Mouse (Mus musculus) embryonic facial prominence, embryonic 13.5 days (tissue): ENCODE results near the gene Gm21973. TPM values are rescaled to one million over a fixed set of nuclear protein-coding genes. Genes with fewer than 3 reads are reported as not detected.

Experiments used
- ATAC-seq: fragments of 200-750 bp; cut with Nextera tagmentation; 2 replicates; pipeline ENCODE4 v1.8.0; 2017; ENCODE audit warnings: low read depth; ENCODE audit not compliant: insufficient number of reproducible peaks, insufficient read depth, low FRiP score, low TSS enrichment
- H3K27ac ChIP-seq: fragments of 300-500 bp; sonication (generic); 2 replicates; pipeline ENCODE4 v1.5.1; 2015; ENCODE audit warnings: moderate library complexity, mild to moderate bottlenecking, inconsistent platforms
- H3K27me3 ChIP-seq: fragments of 300-500 bp; sonication (generic); 2 replicates; pipeline ENCODE4 v1.6.1; 2015; ENCODE audit warnings: mild to moderate bottlenecking, inconsistent platforms
- H3K36me3 ChIP-seq: fragments of 300-500 bp; sonication (generic); 2 replicates; pipeline ENCODE4 v1.6.1; 2015; ENCODE audit warnings: mild to moderate bottlenecking, inconsistent platforms
- H3K4me1 ChIP-seq: fragments of 300-500 bp; sonication (generic); 2 replicates; pipeline ENCODE4 v1.6.1; 2015; ENCODE audit warnings: inconsistent platforms
- H3K4me2 ChIP-seq: fragments of 300-500 bp; sonication (generic); 2 replicates; pipeline ENCODE4 v1.6.1; 2015; ENCODE audit warnings: moderate library complexity, mild to moderate bottlenecking, inconsistent platforms
- H3K4me3 ChIP-seq: fragments of 300-500 bp; sonication (generic); 2 replicates; pipeline ENCODE4 v1.5.1; 2015; ENCODE audit warnings: mild to moderate bottlenecking, inconsistent platforms
- H3K9ac ChIP-seq: fragments of 300-500 bp; sonication (generic); 2 replicates; pipeline ENCODE4 v1.6.1; 2015; ENCODE audit warnings: mild to moderate bottlenecking, inconsistent platforms
- H3K9me3 ChIP-seq: fragments of 300-500 bp; sonication (generic); 2 replicates; pipeline ENCODE4 v1.6.1; 2016; ENCODE audit warnings: inconsistent platforms
- WGBS: fragments of 180-500 bp; shearing (Covaris S2); methylation state at CpG from one replicate; pipeline ENCODE4 v1.1.7; 2015; ENCODE audit warnings: mixed read lengths; 5-methylcytosine and 5-hydroxymethylcytosine counted together
- polyA plus RNA-seq: library from polyadenylated mRNA; unstranded; fragments of >200 nt; fragmentation: Nextera tagmentation; extraction: Ambion mirVana; gene quantifications from 2 replicates; pipeline ENCODE4 v1.2.1, GENCODE M21; 2015

Gene Gm21973
- not detected in 2 replicates for polyA plus RNA-seq

GRCm38 (mm10) chr15:10325080-10325479 lies at the start of gene Gm21973:
TSS of gene Gm21973 (plus strand) at chr15:10325380.
- H3K27me3 ChIP-seq = no peaks in the 10 kb centered on the region
- no peaks in the 10 kb centered on the region for H3K4me1 ChIP-seq
- no peaks in the 10 kb centered on the region for H3K9me3 ChIP-seq
- WGBS = 84% methylated on average over 2 of the region's 2 CpGs
- H3K4me3 ChIP-seq = no peak within 1 kb of the TSS
- H3K9ac ChIP-seq = no peak within 1 kb of the TSS
- no peaks in the 10 kb centered on the region for H3K36me3 ChIP-seq
- ATAC-seq = no peak
- no peak within 1 kb of the TSS for H3K27ac ChIP-seq
- H3K4me2 ChIP-seq = no peak within 1 kb of the TSS

GRCm38 (mm10) chr15:10276386-10276785 lies 48.8 kb upstream of the Gm21973 start:
- no peak overlapping the region for H3K27ac ChIP-seq
- no peak overlapping the region for H3K4me2 ChIP-seq
- no peak overlapping the region for H3K9ac ChIP-seq
- H3K36me3 ChIP-seq = no peaks in the 10 kb centered on the region
- ATAC-seq = no peak
- H3K9me3 ChIP-seq = no peaks in the 10 kb centered on the region
- no peaks in the 10 kb centered on the region for H3K4me1 ChIP-seq
- no peaks in the 10 kb centered on the region for H3K27me3 ChIP-seq
- H3K4me3 ChIP-seq = no peak overlapping the region

- ATAC-seq = no peak
- Histone ChIP-seq H3K9ac (no peak overlapping the region), H3K4me2 (no peak overlapping the region), H3K27me3 (no peaks in the 10 kb centered on the region), H3K27ac (no peak overlapping the region), H3K4me1 (no peaks in the 10 kb centered on the region), H3K9me3 (no peaks in the 10 kb centered on the region), H3K4me3 (no peak overlapping the region), H3K36me3 (no peaks in the 10 kb centered on the region)
- 76% methylated on average over 4 of the region's 4 CpGs for WGBS
Measured at GRCm38 (mm10) chr15:10277461-10277860, 47.7 kb upstream of the Gm21973 start.

GRCm38 (mm10) chr15:10281546-10281945 lies 43.6 kb upstream of the Gm21973 start:
- no peak for ATAC-seq
- H3K4me3 ChIP-seq = no peak overlapping the region
- H3K9ac ChIP-seq = no peak overlapping the region
- H3K4me2 ChIP-seq = no peak overlapping the region
- no peaks in the 10 kb centered on the region for H3K4me1 ChIP-seq
- H3K27ac ChIP-seq = no peak overlapping the region
- 81% methylated on average over 5 of the region's 5 CpGs for WGBS
- no peaks in the 10 kb centered on the region for H3K9me3 ChIP-seq
- no peaks in the 10 kb centered on the region for H3K36me3 ChIP-seq
- H3K27me3 ChIP-seq = no peaks in the 10 kb centered on the region

GRCm38 (mm10) chr15:10283661-10284060 lies 41.5 kb upstream of the Gm21973 start:
- Histone ChIP-seq H3K4me3 (no peak overlapping the region), H3K27me3 (no peaks in the 10 kb centered on the region), H3K9me3 (no peaks in the 10 kb centered on the region), H3K27ac (no peak overlapping the region), H3K9ac (no peak overlapping the region), H3K4me2 (no peak overlapping the region), H3K4me1 (no peaks in the 10 kb centered on the region), H3K36me3 (no peaks in the 10 kb centered on the region)
- ATAC-seq = no peak

GRCm38 (mm10) chr15:10296570-10296969 lies 28.6 kb upstream of the Gm21973 start:
- Histone ChIP-seq H3K36me3 (no peaks in the 10 kb centered on the region), H3K27me3 (no peaks in the 10 kb centered on the region), H3K4me1 (no peaks in the 10 kb centered on the region), H3K9ac (no peak overlapping the region), H3K27ac (no peak overlapping the region), H3K9me3 (no peaks in the 10 kb centered on the region), H3K4me3 (no peak overlapping the region), H3K4me2 (no peak overlapping the region)
- 93% methylated on average over 1 of the region's 1 CpGs for WGBS
- no peak for ATAC-seq

GRCm38 (mm10) chr15:10298058-10298457 lies 27.1 kb upstream of the Gm21973 start:
- WGBS = 83% methylated on average over 1 of the region's 1 CpGs
- no peak overlapping the region for H3K27ac ChIP-seq
- H3K4me3 ChIP-seq = no peak overlapping the region
- no peak overlapping the region for H3K4me2 ChIP-seq
- H3K9ac ChIP-seq = no peak overlapping the region
- H3K4me1 ChIP-seq = no peaks in the 10 kb centered on the region
- no peaks in the 10 kb centered on the region for H3K36me3 ChIP-seq
- H3K9me3 ChIP-seq = no peaks in the 10 kb centered on the region
- no peak for ATAC-seq
- no peaks in the 10 kb centered on the region for H3K27me3 ChIP-seq

GRCm38 (mm10) chr15:10299467-10299866 lies 25.7 kb upstream of the Gm21973 start:
- H3K9ac ChIP-seq = no peak overlapping the region
- H3K27me3 ChIP-seq = no peaks in the 10 kb centered on the region
- no peak overlapping the region for H3K4me3 ChIP-seq
- H3K27ac ChIP-seq = no peak overlapping the region
- H3K4me2 ChIP-seq = no peak overlapping the region
- 77% methylated on average over 3 of the region's 3 CpGs for WGBS
- no peak for ATAC-seq
- H3K36me3 ChIP-seq = no peaks in the 10 kb centered on the region
- H3K4me1 ChIP-seq = no peaks in the 10 kb centered on the region
- H3K9me3 ChIP-seq = no peaks in the 10 kb centered on the region

GRCm38 (mm10) chr15:10306461-10306860 lies 18.7 kb upstream of the Gm21973 start:
- Histone ChIP-seq H3K4me2 (no peak overlapping the region), H3K9me3 (no peaks in the 10 kb centered on the region), H3K4me3 (no peak overlapping the region), H3K4me1 (no peaks in the 10 kb centered on the region), H3K27me3 (no peaks in the 10 kb centered on the region), H3K36me3 (no peaks in the 10 kb centered on the region), H3K27ac (no peak overlapping the region), H3K9ac (no peak overlapping the region)
- WGBS = 92% methylated on average over 1 of the region's 1 CpGs
- ATAC-seq = no peak

- 82% methylated on average over 5 of the region's 5 CpGs for WGBS
- Histone ChIP-seq H3K4me1 (no peaks in the 10 kb centered on the region), H3K36me3 (no peaks in the 10 kb centered on the region), H3K27me3 (no peaks in the 10 kb centered on the region), H3K27ac (no peak overlapping the region), H3K9me3 (no peaks in the 10 kb centered on the region), H3K9ac (no peak overlapping the region), H3K4me2 (no peak overlapping the region), H3K4me3 (no peak overlapping the region)
- ATAC-seq = no peak
Measured at GRCm38 (mm10) chr15:10311826-10312225, 13.4 kb upstream of the Gm21973 start.

- H3K4me3 ChIP-seq = no peak overlapping the region
- H3K4me2 ChIP-seq = no peak overlapping the region
- ATAC-seq = no peak
- H3K9me3 ChIP-seq = no peaks in the 10 kb centered on the region
- H3K27me3 ChIP-seq = no peaks in the 10 kb centered on the region
- no peak overlapping the region for H3K9ac ChIP-seq
- H3K4me1 ChIP-seq = no peaks in the 10 kb centered on the region
- WGBS = 51% methylated on average over 7 of the region's 7 CpGs
- H3K27ac ChIP-seq = no peak overlapping the region
- H3K36me3 ChIP-seq = no peaks in the 10 kb centered on the region
Measured at GRCm38 (mm10) chr15:10313522-10314455, 11.4 kb upstream of the Gm21973 start.

- no peaks in the 10 kb centered on the region for H3K27me3 ChIP-seq
- no peak for ATAC-seq
- H3K9me3 ChIP-seq = no peaks in the 10 kb centered on the region
- H3K9ac ChIP-seq = no peak overlapping the region
- WGBS = 79% methylated on average over 3 of the region's 3 CpGs
- H3K36me3 ChIP-seq = no peaks in the 10 kb centered on the region
- no peak overlapping the region for H3K4me3 ChIP-seq
- H3K4me2 ChIP-seq = no peak overlapping the region
- H3K27ac ChIP-seq = no peak overlapping the region
- H3K4me1 ChIP-seq = no peaks in the 10 kb centered on the region
Measured at GRCm38 (mm10) chr15:10330626-10331025, 5.4 kb downstream of the Gm21973 start.
